Comparison of ENCODE assay signal across 10 mouse cellular contexts in the genomic region with DNA sequence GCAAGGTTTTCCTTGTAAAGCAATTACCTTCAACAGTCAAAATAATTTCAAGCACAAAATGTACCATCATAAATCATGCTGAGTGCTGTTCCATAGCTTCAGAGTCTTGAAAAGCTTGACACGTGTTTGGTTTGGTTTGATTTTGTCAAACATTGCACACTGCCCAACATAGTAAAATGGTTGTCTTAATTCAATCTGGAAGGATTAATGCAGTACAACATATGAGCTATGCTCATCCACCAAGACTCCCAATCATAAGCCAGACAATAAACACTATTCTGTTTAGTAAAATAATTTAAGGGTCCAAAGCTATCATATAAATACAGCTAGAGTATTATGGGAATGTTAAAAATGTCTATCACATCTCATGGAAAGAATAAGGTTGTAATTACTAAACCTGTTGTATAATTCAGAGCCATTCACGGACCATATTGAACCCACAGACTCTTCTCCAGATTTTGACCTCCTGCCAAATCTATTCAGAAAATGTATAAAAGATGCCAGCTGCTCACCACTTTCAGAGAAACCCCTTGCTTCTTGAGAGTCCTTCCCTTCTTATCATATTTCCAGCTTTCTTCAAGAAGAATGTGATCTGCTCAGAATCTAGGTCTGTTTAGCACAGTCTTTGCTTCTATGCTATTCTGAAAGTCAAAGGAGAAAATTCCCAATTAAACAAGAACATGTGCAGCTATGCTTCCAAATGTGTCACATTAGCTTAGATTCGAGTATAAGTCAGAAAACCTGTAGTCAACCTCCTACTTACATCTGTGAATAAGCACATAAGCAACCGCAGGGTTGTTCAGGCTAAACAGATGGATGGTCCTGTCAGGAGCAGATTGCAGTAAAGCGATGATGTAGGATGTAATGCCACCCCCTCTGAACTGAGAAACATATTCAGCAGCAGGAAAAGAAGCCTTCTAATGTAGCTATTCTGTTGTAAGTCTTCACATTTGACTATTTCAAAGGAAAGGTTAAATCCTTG.
A peak's percentile ranks its signal among the peaks of the same experiment; 100 is the strongest.
DNase-seq lines count a peak whose midpoint lies in the region.
"Had no signal": no experiment of that assay in that cellular context is flagged by ENCODE, and none has a peak within 500 bp of the region (broad histone marks: within the 10 kb centered on the region; RNA-seq: fewer than 3 reads in every experiment).

No protein-coding gene starts in this region.

- DNase-seq in cerebellum, postnatal 10 days, result peak; percentile 16 to 44
- no peak for DNase-seq in cerebellum, adult 18-20 months
- peak; percentile 93 for DNase-seq in brain, adult 2 months (ENCODE audit: low read depth, low spot score)
- peak; percentile 82 to 91 for DNase-seq in layer of hippocampus, adult 18-20 months (ENCODE audit: low spot score in 2 of 2)
- peak; percentile 79 to 84 for DNase-seq in left cerebral cortex, adult 9 months (ENCODE audit: low spot score in 2 of 2)
- DNase-seq in urinary bladder, postnatal 10 days (ENCODE audit: low spot score), result no peak
- no peak for DNase-seq in ovary, postnatal 36 days (ENCODE audit: low spot score)
- no peak for DNase-seq in kidney, postnatal 4 days
- DNase-seq: cerebellum, adult 9-10 months; lung, adult 18-20 months had no signal

Comparison
In these comparisons a context has a peak if more than half of its experiments do, and no peak if none do; other contexts are left out.
1. DNase-seq: peak in cerebellum, postnatal 10 days (2 of 2), brain, adult 2 months (single experiment), layer of hippocampus, adult 18-20 months (2 of 2) and left cerebral cortex, adult 9 months (2 of 2); none in cerebellum, adult 18-20 months (0 of 2), urinary bladder, postnatal 10 days (single experiment), ovary, postnatal 36 days (single experiment) and kidney, postnatal 4 days (0 of 2).